Mouse (Mus musculus) liver, postnatal 0 days (tissue): ENCODE results near the gene Edem1.

ENCODE experiments used
- CTCF ChIP-seq: sonication (generic); IDR thresholded peaks from 2 replicates; pipeline ENCODE4 v1.5.1; 2016; ENCODE audit warnings: antibody characterized with exemption, low read depth
- EP300 ChIP-seq: IDR thresholded peaks from 2 replicates; pipeline ENCODE4 v1.6.1; 2016; ENCODE audit warnings: antibody characterized with exemption, low read depth, mild to moderate bottlenecking

DNA sequence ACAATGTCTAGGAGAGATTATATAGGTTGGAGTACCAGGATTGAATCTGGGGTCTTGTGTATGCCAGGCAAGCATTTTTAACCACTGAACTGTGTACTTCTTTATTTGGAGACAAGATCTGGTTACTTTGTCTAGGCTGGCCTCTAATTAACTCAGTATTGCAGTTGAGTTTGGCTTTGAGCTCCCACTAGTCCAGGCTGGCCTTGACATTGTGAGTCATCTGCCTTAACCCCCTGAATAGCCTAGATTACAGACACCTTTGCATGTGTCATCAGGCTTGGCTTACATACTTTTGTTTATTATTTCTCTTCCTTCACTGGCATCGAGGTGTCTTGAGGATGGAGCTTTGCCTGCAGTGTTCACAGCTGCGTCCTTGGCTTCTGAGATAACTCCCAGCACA is 70.8 kb downstream of the Edem1 start:
- no peak for TF ChIP-seq CTCF
- no peak for TF ChIP-seq EP300
